Mouse (Mus musculus) forebrain, embryonic 14.5 days (tissue): Measurements from ENCODE around the gene Cxcl14. TPM values are rescaled to one million over a fixed set of nuclear protein-coding genes. Genes with fewer than 3 reads are reported as not detected.

Experiments used
- ATAC-seq: fragments of 200-750 bp; cut with Nextera tagmentation; 2 replicates; pipeline ENCODE4 v1.8.0; 2017; ENCODE audit warnings: mild to moderate bottlenecking, moderate library complexity
- DNase-seq: peaks from one replicate; pipeline ENCODE4 v3.0.0-alpha.2; 2015; ENCODE audit warnings: low spot score
- H3K27ac ChIP-seq: fragments of 300-500 bp; sonication (generic); 2 replicates; pipeline ENCODE4 v1.5.1; 2014; ENCODE audit warnings: low read depth, mild to moderate bottlenecking, control low read depth, low read length, moderate library complexity
- H3K27me3 ChIP-seq: fragments of 300-500 bp; sonication (generic); replicated peaks from 2 replicates; pipeline ENCODE4 v1.6.1; 2014; ENCODE audit warnings: low read length, control low read depth, mixed read lengths; ENCODE audit not compliant: control insufficient read depth, insufficient read depth
- H3K36me3 ChIP-seq: fragments of 300-500 bp; sonication (generic); 2 replicates; pipeline ENCODE4 v1.6.1; 2014; ENCODE audit warnings: low read length, control low read depth; ENCODE audit not compliant: control insufficient read depth, insufficient read depth
- H3K4me1 ChIP-seq: fragments of 300-500 bp; sonication (generic); 2 replicates; pipeline ENCODE4 v1.6.1; 2014; ENCODE audit warnings: antibody characterized with exemption, low read length, control low read depth; ENCODE audit not compliant: control insufficient read depth, insufficient read depth
- H3K4me2 ChIP-seq: fragments of 300-500 bp; sonication (generic); 2 replicates; pipeline ENCODE4 v1.6.1; 2014; ENCODE audit warnings: mild to moderate bottlenecking, control low read depth, low read length
- H3K4me3 ChIP-seq: fragments of 300-500 bp; sonication (generic); 2 replicates; pipeline ENCODE4 v1.5.1; 2014; ENCODE audit warnings: low read depth, low read length, control low read depth
- H3K9ac ChIP-seq: fragments of 300-500 bp; sonication (generic); 2 replicates; pipeline ENCODE4 v1.6.1; 2014; ENCODE audit warnings: mild to moderate bottlenecking, low read length, control low read depth, moderate library complexity
- H3K9me3 ChIP-seq: fragments of 300-500 bp; sonication (generic); replicated peaks from 2 replicates; pipeline ENCODE4 v1.6.1; 2016; ENCODE audit warnings: low read length, control low read depth, mixed read lengths; ENCODE audit not compliant: control insufficient read depth
- WGBS: fragments of 180-500 bp; shearing (Covaris S2); extraction: QIAGEN DNeasy Blood & Tissue Kit; methylation state at CpG from one replicate; pipeline ENCODE4 v1.1.7; 2014; 5-methylcytosine and 5-hydroxymethylcytosine counted together
- polyA plus RNA-seq: library from polyadenylated mRNA; unstranded; fragments of >200 nt; fragmentation: Nextera tagmentation; extraction: Ambion mirVana; gene quantifications from 2 replicates; pipeline ENCODE4 v1.2.1, GENCODE M21; 2014

Gene Cxcl14
- polyA plus RNA-seq, 1 experiment from 2014 or later, result 8.1 TPM

GRCm38 (mm10) chr13:56304453-56304852 is 8.1 kb upstream of the Cxcl14 start:
- 64% methylated on average over 4 of the region's 4 CpGs for WGBS
- ATAC-seq, result no peak

DNA sequence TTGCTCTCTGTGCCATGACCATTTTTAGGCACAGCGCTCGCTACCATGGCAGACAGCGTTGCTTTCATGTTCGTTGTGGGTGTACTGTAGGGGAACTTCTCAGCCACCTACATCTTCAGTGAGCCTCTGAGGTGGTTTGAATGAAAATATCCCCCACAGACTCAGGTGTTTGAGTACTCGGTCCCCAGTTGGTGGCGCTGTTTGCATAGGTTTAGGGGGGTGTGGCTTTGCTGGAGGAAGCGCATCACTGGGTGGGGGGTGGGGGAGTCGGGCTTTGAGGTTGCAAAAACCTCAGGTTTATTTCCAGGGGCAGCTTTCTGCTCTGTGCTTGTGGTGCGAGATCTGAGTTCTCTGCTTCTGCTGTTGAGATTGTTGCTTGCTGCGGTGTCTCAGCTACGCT is 3.0 kb upstream of the Cxcl14 start:
- Histone ChIP-seq H3K9me3 (no peaks in the 10 kb centered on the region), H3K27ac (no peak overlapping the region), H3K36me3 (no peaks in the 10 kb centered on the region), H3K4me2 (no peak overlapping the region), H3K4me3 (no peak overlapping the region), H3K9ac (no peak overlapping the region), H3K27me3 (peaks cover 32% of the 10 kb centered on the region), H3K4me1 (peaks cover 9% of the 10 kb centered on the region)
- ATAC-seq, result no peak
- no peak for DNase-seq
- 95% methylated on average over 11 of the region's 11 CpGs for WGBS

More at GRCm38 (mm10) chr13:56304453-56304852, 8.1 kb upstream of the Cxcl14 start:
- Histone ChIP-seq H3K4me2 (no peak overlapping the region), H3K9ac (no peak overlapping the region), H3K27ac (no peak overlapping the region), H3K36me3 (no peaks in the 10 kb centered on the region), H3K9me3 (no peaks in the 10 kb centered on the region), H3K27me3 (no peaks in the 10 kb centered on the region), H3K4me1 (no peaks in the 10 kb centered on the region), H3K4me3 (no peak overlapping the region)
- no peak for DNase-seq

DNA sequence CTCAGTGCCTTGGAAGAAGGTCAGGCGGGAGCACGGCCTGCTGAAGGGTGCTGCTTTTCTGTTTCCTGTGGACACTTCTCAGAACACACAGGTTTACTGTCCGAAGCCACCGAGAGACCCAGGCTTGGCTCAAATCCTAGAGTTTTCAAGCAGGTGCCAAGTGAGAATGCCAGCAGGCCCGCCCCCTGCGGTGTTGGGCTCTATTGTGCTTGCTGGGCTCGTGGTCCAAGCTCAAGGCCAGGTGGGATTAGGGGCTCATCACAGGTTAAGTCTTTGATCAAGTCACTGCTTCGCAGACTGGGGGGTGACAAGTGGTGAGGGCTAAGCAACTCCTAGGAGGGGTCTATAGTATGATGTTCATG is 289 bp upstream of the Cxcl14 start:
- H3K27ac ChIP-seq, result no peak overlapping the region
- H3K4me1 ChIP-seq, result peaks cover 9% of the 10 kb centered on the region
- no peak for ATAC-seq
- 4% methylated on average over 8 of the region's 8 CpGs for WGBS
- peaks cover 44% of the 10 kb centered on the region for H3K27me3 ChIP-seq
- peak; percentile 28 for DNase-seq
- H3K4me3 ChIP-seq, result peak overlapping the region; percentile 39
- H3K9ac ChIP-seq, result peak overlapping the region; percentile 59
- H3K36me3 ChIP-seq, result no peaks in the 10 kb centered on the region
- peak overlapping the region; percentile 80 for H3K4me2 ChIP-seq
- no peaks in the 10 kb centered on the region for H3K9me3 ChIP-seq

GRCm38 (mm10) chr13:56295586-56295942 is 787 bp downstream of the Cxcl14 start:
- H3K27ac ChIP-seq, result no peak overlapping the region
- peak overlapping the region; percentile 80 for H3K4me2 ChIP-seq
- peak overlapping the region; percentile 59 for H3K9ac ChIP-seq
- no peak for DNase-seq
- no peak; the same call in 1 of the 2 replicates for ATAC-seq
- peaks cover 44% of the 10 kb centered on the region for H3K27me3 ChIP-seq
- H3K4me1 ChIP-seq, result peaks cover 9% of the 10 kb centered on the region
- H3K36me3 ChIP-seq, result no peaks in the 10 kb centered on the region
- no peaks in the 10 kb centered on the region for H3K9me3 ChIP-seq
- WGBS, result 6% methylated on average over 13 of the region's 13 CpGs
- H3K4me3 ChIP-seq, result peak overlapping the region; percentile 39

DNA sequence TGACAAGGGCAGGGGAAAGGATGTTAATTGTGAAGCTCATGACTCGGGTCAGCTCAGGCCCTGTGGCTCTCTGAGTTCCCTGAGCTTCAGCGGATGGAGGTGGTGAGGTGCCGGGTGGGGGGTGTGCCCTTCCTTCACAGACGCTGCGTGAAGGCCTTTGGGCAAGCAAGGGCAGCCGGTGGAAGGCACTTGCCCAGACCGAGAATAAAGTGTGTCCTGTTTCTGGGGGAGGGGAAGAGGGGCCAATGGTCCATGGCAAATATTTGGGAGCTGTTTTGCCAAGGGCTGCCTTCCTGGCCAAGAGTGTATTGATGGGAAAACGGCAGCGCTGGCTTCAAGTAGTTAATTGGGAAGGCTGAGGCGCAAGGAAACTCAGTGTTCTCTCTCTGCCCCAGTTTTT is 1.4 kb downstream of the Cxcl14 start:
- peak overlapping the region; percentile 39; the same call in 1 of the 2 replicates for H3K4me3 ChIP-seq
- no peaks in the 10 kb centered on the region for H3K36me3 ChIP-seq
- peaks cover 9% of the 10 kb centered on the region for H3K4me1 ChIP-seq
- no peaks in the 10 kb centered on the region; the same call in 1 of the 2 replicates for H3K9me3 ChIP-seq
- ATAC-seq (no peak), DNase-seq (no peak)
- peak overlapping the region; percentile 59; the same call in 1 of the 2 replicates for H3K9ac ChIP-seq
- no peak overlapping the region for H3K27ac ChIP-seq
- peaks cover 44% of the 10 kb centered on the region for H3K27me3 ChIP-seq
- 7% methylated on average over 10 of the region's 10 CpGs for WGBS
- H3K4me2 ChIP-seq, result peak overlapping the region; percentile 80; the same call in 1 of the 2 replicates

DNA sequence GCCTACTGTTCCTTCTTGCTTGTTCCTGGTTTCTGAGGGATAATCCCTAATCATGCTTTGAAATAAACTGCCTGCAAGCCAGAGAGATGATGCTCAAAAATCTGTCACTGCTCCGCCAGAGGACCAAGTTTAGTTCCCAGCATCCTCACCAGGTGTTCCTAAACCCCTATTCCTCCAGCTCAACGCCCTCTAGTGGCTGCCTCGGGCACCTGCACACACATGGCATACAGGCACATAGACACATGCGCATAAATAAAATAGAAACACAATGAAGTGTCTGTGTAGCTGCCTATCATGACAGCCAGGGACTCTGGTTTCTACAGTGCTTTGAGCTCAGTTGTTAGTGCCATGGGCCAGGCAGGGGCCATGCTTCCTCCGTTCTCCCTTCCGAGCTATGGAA is 6.4 kb downstream of the Cxcl14 start:
- 75% methylated on average over 6 of the region's 6 CpGs for WGBS
- no peak overlapping the region for H3K9ac ChIP-seq

DNA sequence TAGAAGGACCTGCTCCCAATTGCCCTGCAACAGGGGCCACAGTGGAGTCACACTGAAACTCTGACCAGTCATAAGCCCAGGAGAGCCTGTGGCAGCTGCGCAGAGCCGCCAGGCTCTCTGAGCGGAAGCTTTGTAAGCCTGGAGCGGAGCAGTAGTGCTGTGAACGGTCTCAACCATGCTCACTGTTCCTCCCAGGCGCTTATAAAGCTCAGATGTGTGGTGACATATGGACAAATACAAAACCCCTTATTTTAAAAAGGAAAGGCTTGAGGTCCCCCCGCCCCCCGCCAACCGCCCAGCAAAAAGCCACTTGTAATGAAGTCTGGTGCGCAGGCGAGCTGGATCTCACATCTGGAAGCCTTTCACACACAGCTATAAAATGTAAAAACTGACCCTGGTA is 7.1 kb downstream of the Cxcl14 start:
- DNase-seq (peak; percentile 33), ATAC-seq (no peak)
- no peaks in the 10 kb centered on the region; the same call in 1 of the 2 replicates for H3K9me3 ChIP-seq
- no peak overlapping the region for H3K4me3 ChIP-seq
- H3K4me1 ChIP-seq, result peaks cover 3% of the 10 kb centered on the region; the same call in 1 of the 2 replicates
- H3K4me2 ChIP-seq, result no peak overlapping the region
- 0 out of 2 replicates have a peak overlapping the region, but pooled peaks have one; percentile 21 for H3K9ac ChIP-seq
- 54% methylated on average over 11 of the region's 11 CpGs for WGBS
- H3K36me3 ChIP-seq, result no peaks in the 10 kb centered on the region
- H3K27me3 ChIP-seq, result peaks cover 11% of the 10 kb centered on the region
- no peak overlapping the region for H3K27ac ChIP-seq

More for the DNA sequence above, 6.4 kb downstream of the Cxcl14 start:
- Histone ChIP-seq H3K4me1 (peaks cover 3% of the 10 kb centered on the region; the same call in 1 of the 2 replicates), H3K27ac (no peak overlapping the region), H3K36me3 (no peaks in the 10 kb centered on the region), H3K27me3 (peaks cover 18% of the 10 kb centered on the region), H3K9me3 (no peaks in the 10 kb centered on the region; the same call in 1 of the 2 replicates), H3K4me2 (no peak overlapping the region), H3K4me3 (no peak overlapping the region)
- DNase-seq (no peak), ATAC-seq (no peak)

DNA sequence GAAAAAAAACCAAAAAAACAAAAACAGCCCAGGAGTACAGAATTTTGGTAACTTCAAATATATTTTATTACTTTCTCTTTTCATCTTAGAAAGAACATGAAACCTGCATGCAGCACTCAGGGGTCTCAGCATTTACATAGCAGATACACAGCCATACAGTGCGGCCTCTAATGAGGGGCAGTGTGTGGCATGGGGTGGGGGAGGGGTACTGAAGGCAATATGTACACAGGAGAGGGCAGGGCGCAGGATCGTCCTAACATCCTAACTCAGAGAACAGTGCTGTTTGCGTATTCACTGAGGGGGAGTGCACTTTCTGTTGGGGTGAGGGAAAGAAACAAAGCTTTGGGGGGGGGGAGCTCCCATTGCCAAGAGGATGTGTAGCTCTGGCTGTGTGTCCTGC is 7.8 kb downstream of the Cxcl14 start:
- DNase-seq (no peak), ATAC-seq (no peak)
- Histone ChIP-seq H3K27me3 (peaks cover 6% of the 10 kb centered on the region), H3K4me2 (no peak overlapping the region), H3K9me3 (no peaks in the 10 kb centered on the region; the same call in 1 of the 2 replicates), H3K9ac (0 out of 2 replicates have a peak overlapping the region, but pooled peaks have one; percentile 21), H3K4me1 (peaks cover 3% of the 10 kb centered on the region; the same call in 1 of the 2 replicates), H3K4me3 (no peak overlapping the region), H3K27ac (no peak overlapping the region), H3K36me3 (no peaks in the 10 kb centered on the region)
- 44% methylated on average over 4 of the region's 4 CpGs for WGBS

DNA sequence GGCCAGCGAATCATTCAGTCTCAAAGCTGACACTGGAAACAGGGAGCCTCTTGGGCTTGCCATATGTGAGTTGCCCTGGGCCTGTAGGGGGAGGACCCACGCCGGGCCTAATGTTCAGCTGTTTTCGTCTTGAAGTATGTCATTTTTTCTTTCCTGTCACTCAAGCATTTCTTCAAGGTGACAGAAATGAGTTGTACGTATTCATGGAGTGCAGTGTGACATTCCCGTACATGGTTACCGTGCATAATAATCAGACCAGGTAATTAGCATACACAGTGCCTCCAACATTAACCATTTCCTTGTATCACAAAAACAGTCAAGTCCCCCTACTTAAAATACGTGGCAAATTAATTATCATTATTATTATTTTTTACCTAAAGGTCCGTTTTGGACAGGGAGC is 9.3 kb downstream of the Cxcl14 start:
- H3K9me3 ChIP-seq, result no peaks in the 10 kb centered on the region; the same call in 1 of the 2 replicates
- WGBS, result 38% methylated on average over 9 of the region's 9 CpGs
- H3K36me3 ChIP-seq, result no peaks in the 10 kb centered on the region
- H3K9ac ChIP-seq, result no peak overlapping the region
- DNase-seq, result peak; percentile 38
- H3K4me2 ChIP-seq, result no peak overlapping the region
- H3K4me3 ChIP-seq, result no peak overlapping the region
- ATAC-seq, result peak; percentile 37; the same call in 1 of the 2 replicates
- no peaks in the 10 kb centered on the region for H3K27me3 ChIP-seq
- peaks cover 3% of the 10 kb centered on the region; the same call in 1 of the 2 replicates for H3K4me1 ChIP-seq
- H3K27ac ChIP-seq, result no peak overlapping the region
